Mouse (Mus musculus) kidney, postnatal 25 days (tissue): Measurements from ENCODE around the gene Ganc.

ENCODE experiments used
- DNase-seq, 2 experiments: peaks; one replicate each; pipeline ENCODE4 v3.0.0; 2021; ENCODE audit warnings: mixed read lengths in 2 of 2

Gene Ganc

GRCm38 (mm10) chr2:120502605-120502990 is 98.9 kb downstream of the Ganc start:
- peak; percentile 54 to 57 for DNase-seq

- DNase-seq, result no peak
Measured at GRCm38 (mm10) chr2:120503094-120503493, 99.4 kb downstream of the Ganc start.

- no peak for DNase-seq
Measured at GRCm38 (mm10) chr2:120503992-120504391, 100.3 kb downstream of the Ganc start.
